Mouse (Mus musculus) stomach, embryonic 16.5 days (tissue): ENCODE data around the gene Ntm. TPM values are rescaled to one million over a fixed set of nuclear protein-coding genes. Genes with fewer than 3 reads are reported as not detected.

Experiments used
- ATAC-seq: fragments of 200-750 bp; cut with Nextera tagmentation; 2 replicates; pipeline ENCODE4 v1.8.0; 2017; ENCODE audit warnings: moderate number of reproducible peaks, moderate TSS enrichment; ENCODE audit not compliant: insufficient read depth, low FRiP score
- H3K27ac ChIP-seq: fragments of 300-500 bp; sonication (generic); 2 replicates; pipeline ENCODE4 v1.5.1; 2014; ENCODE audit warnings: low read length
- H3K27me3 ChIP-seq: fragments of 300-500 bp; sonication (generic); 2 replicates; pipeline ENCODE4 v1.6.1; 2014; ENCODE audit warnings: low read length, control low read depth, mixed read lengths; ENCODE audit not compliant: control insufficient read depth, insufficient read depth
- H3K36me3 ChIP-seq: fragments of 300-500 bp; sonication (generic); 2 replicates; pipeline ENCODE4 v1.6.1; 2014; ENCODE audit warnings: low read length; ENCODE audit not compliant: control insufficient read depth, insufficient read depth
- H3K4me1 ChIP-seq: fragments of 300-500 bp; sonication (generic); 2 replicates; pipeline ENCODE4 v1.6.1; 2014; ENCODE audit warnings: low read length, control low read depth, mixed read lengths; ENCODE audit not compliant: control insufficient read depth, insufficient read depth
- H3K4me2 ChIP-seq: fragments of 300-500 bp; sonication (generic); 2 replicates; pipeline ENCODE4 v1.6.1; 2014; ENCODE audit warnings: low read depth, low read length, mixed read lengths
- H3K4me3 ChIP-seq: fragments of 300-500 bp; sonication (generic); replicated peaks from 2 replicates; pipeline ENCODE4 v1.5.1; 2014; ENCODE audit warnings: mild to moderate bottlenecking, low read length
- H3K9ac ChIP-seq: fragments of 300-500 bp; sonication (generic); 2 replicates; pipeline ENCODE4 v1.6.1; 2014; ENCODE audit warnings: low read length
- H3K9me3 ChIP-seq: fragments of 300-500 bp; sonication (generic); replicated peaks from 2 replicates; pipeline ENCODE4 v1.6.1; 2016; ENCODE audit warnings: low read length, control low read depth; ENCODE audit not compliant: control insufficient read depth
- WGBS: fragments of 180-500 bp; shearing (Covaris S2); extraction: QIAGEN DNeasy Blood & Tissue Kit; methylation state at CpG from one replicate; pipeline ENCODE4 v1.1.7; 2014; 5-methylcytosine and 5-hydroxymethylcytosine counted together
- polyA plus RNA-seq: library from polyadenylated mRNA; unstranded; fragments of >200 nt; fragmentation: Nextera tagmentation; extraction: Ambion mirVana; gene quantifications from 2 replicates; pipeline ENCODE4 v1.2.1, GENCODE M21; 2015

Gene Ntm
- polyA plus RNA-seq, 1 experiment from 2014 or later, result 15.0 TPM

- H3K27me3 ChIP-seq, result no peaks in the 10 kb centered on the region
- no peaks in the 10 kb centered on the region for H3K4me1 ChIP-seq
- no peak for ATAC-seq
- H3K9ac ChIP-seq, result no peak overlapping the region
- no peak overlapping the region for H3K27ac ChIP-seq
- H3K4me2 ChIP-seq, result no peak overlapping the region
- WGBS, result 44% methylated on average over 1 of the region's 1 CpGs
- H3K36me3 ChIP-seq, result no peaks in the 10 kb centered on the region
- H3K9me3 ChIP-seq, result no peaks in the 10 kb centered on the region
- no peak overlapping the region for H3K4me3 ChIP-seq
These were observed 511.7 kb downstream of the Ntm start for GRCm38 (mm10) chr9:29451232-29451631.

DNA sequence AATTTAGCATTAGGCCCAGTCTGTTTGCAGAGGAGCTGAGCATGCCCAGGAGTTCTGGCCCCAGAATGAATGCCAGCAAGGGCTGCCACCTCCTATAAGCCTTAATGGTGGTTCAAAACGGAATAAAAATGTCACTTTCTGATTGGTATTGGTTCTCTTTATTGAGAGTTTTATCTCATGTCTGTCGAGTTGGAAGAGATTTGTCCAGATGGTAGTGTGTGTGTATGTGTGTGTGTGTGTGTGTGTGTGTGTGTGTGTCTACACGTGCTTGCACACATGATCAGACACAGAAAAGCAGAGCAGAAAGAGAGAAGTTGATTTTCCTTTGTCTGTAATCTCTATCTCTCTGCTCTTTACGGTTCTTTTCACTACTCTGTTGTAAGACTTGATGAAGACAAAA lies 518.9 kb downstream of the Ntm start:
- H3K9me3 ChIP-seq, result no peaks in the 10 kb centered on the region
- H3K9ac ChIP-seq, result no peak overlapping the region
- H3K36me3 ChIP-seq, result no peaks in the 10 kb centered on the region
- WGBS, result 62% methylated on average over 4 of the region's 4 CpGs
- ATAC-seq, result no peak
- H3K4me3 ChIP-seq, result no peak overlapping the region
- H3K27ac ChIP-seq, result no peak overlapping the region
- H3K27me3 ChIP-seq, result no peaks in the 10 kb centered on the region; the same call in 1 of the 2 replicates
- H3K4me1 ChIP-seq, result no peaks in the 10 kb centered on the region
- no peak overlapping the region for H3K4me2 ChIP-seq

- H3K4me2 ChIP-seq, result no peak overlapping the region
- H3K4me1 ChIP-seq, result no peaks in the 10 kb centered on the region
- no peak overlapping the region for H3K27ac ChIP-seq
- no peak overlapping the region for H3K9ac ChIP-seq
- no peaks in the 10 kb centered on the region for H3K9me3 ChIP-seq
- no peak for ATAC-seq
- H3K27me3 ChIP-seq, result no peaks in the 10 kb centered on the region; the same call in 1 of the 2 replicates
- H3K36me3 ChIP-seq, result no peaks in the 10 kb centered on the region
- no peak overlapping the region for H3K4me3 ChIP-seq
- 59% methylated on average over 5 of the region's 5 CpGs for WGBS
These were observed 523.5 kb downstream of the Ntm start for GRCm38 (mm10) chr9:29439401-29439800.

GRCm38 (mm10) chr9:29434611-29435010 lies 528.3 kb downstream of the Ntm start:
- H3K4me2 ChIP-seq, result no peak overlapping the region
- no peaks in the 10 kb centered on the region for H3K27me3 ChIP-seq
- H3K4me3 ChIP-seq, result no peak overlapping the region
- H3K9me3 ChIP-seq, result no peaks in the 10 kb centered on the region
- no peak overlapping the region for H3K27ac ChIP-seq
- no peaks in the 10 kb centered on the region for H3K36me3 ChIP-seq
- no peak for ATAC-seq
- no peak overlapping the region for H3K9ac ChIP-seq
- WGBS, result 44% methylated on average over 6 of the region's 6 CpGs
- 0 out of 2 replicates have a peak, but pooled peaks cover 3% of the 10 kb centered on the region for H3K4me1 ChIP-seq

- 10% methylated on average over 4 of the region's 4 CpGs for WGBS
- no peaks in the 10 kb centered on the region for H3K9me3 ChIP-seq
- no peaks in the 10 kb centered on the region for H3K36me3 ChIP-seq
- no peaks in the 10 kb centered on the region for H3K27me3 ChIP-seq
- ATAC-seq, result no peak
- no peak overlapping the region for H3K4me3 ChIP-seq
- no peak overlapping the region for H3K27ac ChIP-seq
- H3K4me2 ChIP-seq, result no peak overlapping the region
- 0 out of 2 replicates have a peak, but pooled peaks cover 3% of the 10 kb centered on the region for H3K4me1 ChIP-seq
- no peak overlapping the region for H3K9ac ChIP-seq
These were observed 529.0 kb downstream of the Ntm start for GRCm38 (mm10) chr9:29433910-29434309.

DNA sequence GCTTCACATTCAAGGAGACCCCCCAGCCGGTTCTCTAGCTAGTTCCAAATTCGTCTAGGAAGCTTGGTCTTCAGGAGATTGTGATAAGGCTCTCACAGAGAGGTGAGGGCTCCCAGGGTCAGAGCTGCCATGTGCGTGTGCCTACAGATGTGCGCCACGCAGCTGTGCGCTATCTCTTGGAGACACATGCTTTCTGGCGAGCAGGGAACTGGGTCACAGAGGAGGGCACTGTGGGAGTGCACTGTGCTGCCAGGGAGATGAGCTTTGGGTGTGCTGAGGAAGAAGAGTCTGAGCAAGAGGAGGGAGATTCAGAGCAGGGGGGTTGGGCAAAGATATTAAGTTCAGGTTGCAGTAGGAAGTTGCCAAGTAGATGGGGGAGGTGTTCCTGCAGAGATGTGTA lies 529.8 kb downstream of the Ntm start:
- Histone ChIP-seq H3K27ac (no peak overlapping the region), H3K36me3 (no peaks in the 10 kb centered on the region), H3K9ac (no peak overlapping the region), H3K27me3 (no peaks in the 10 kb centered on the region), H3K4me3 (no peak overlapping the region), H3K9me3 (no peaks in the 10 kb centered on the region), H3K4me1 (0 out of 2 replicates have a peak, but pooled peaks cover 3% of the 10 kb centered on the region), H3K4me2 (no peak overlapping the region)
- 35% methylated on average over 7 of the region's 7 CpGs for WGBS
- no peak for ATAC-seq

DNA sequence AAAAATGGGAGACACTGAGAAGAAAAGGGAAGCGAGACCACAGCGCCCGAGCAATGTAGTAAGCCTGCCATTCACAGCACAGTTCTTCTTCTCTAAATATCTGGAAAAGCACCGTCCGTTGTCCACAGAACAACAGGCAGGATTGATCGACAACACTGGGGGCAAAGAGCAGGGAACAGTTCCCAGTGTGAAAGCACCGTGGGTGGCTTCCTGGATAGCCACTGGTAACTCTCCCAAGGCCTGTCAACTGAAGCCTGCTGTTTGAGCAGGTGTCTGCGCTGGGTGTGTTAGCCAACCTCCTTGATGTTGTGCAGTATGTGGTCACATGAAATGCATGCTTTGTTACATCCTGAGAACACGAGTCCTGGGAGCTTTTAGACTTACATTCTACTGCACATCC lies 531.4 kb downstream of the Ntm start:
- no peak overlapping the region for H3K4me2 ChIP-seq
- H3K9ac ChIP-seq, result no peak overlapping the region
- H3K4me1 ChIP-seq, result 0 out of 2 replicates have a peak, but pooled peaks cover 3% of the 10 kb centered on the region
- H3K9me3 ChIP-seq, result no peaks in the 10 kb centered on the region
- H3K4me3 ChIP-seq, result no peak overlapping the region
- ATAC-seq, result no peak
- H3K36me3 ChIP-seq, result no peaks in the 10 kb centered on the region
- WGBS, result 74% methylated on average over 9 of the region's 9 CpGs
- no peaks in the 10 kb centered on the region for H3K27me3 ChIP-seq
- H3K27ac ChIP-seq, result no peak overlapping the region

DNA sequence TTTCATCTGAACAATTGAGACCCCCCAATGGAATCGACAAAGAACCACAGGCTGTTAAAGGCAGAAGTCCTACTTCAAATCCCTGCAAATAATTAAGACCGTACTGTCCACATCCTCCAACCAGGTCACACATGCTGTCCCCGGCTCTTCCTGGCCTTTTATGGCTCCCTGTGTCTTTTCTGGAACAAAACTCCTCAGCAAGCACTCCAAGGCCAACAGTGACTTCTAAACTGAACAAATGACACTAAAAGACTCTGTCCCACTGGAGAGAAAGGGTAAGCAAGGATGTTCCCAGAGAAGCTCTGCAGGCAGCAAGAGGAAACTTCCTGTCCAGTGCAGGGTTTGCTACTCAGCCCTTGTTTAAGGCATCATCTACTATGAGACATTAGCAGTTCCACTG lies 532.8 kb downstream of the Ntm start:
- Histone ChIP-seq H3K4me3 (no peak overlapping the region), H3K9ac (no peak overlapping the region), H3K9me3 (no peaks in the 10 kb centered on the region), H3K4me2 (no peak overlapping the region), H3K27me3 (no peaks in the 10 kb centered on the region), H3K36me3 (no peaks in the 10 kb centered on the region), H3K27ac (no peak overlapping the region), H3K4me1 (0 out of 2 replicates have a peak, but pooled peaks cover 3% of the 10 kb centered on the region)
- WGBS, result 83% methylated on average over 3 of the region's 3 CpGs
- ATAC-seq, result no peak

GRCm38 (mm10) chr9:29428322-29428721 lies 534.6 kb downstream of the Ntm start:
- Histone ChIP-seq H3K4me3 (no peak overlapping the region), H3K36me3 (no peaks in the 10 kb centered on the region), H3K4me1 (no peaks in the 10 kb centered on the region), H3K4me2 (no peak overlapping the region), H3K27me3 (no peaks in the 10 kb centered on the region), H3K27ac (no peak overlapping the region), H3K9me3 (no peaks in the 10 kb centered on the region), H3K9ac (no peak overlapping the region)
- ATAC-seq, result peak; percentile 58; the same call in 1 of the 2 replicates
- WGBS, result 17% methylated on average over 7 of the region's 7 CpGs

GRCm38 (mm10) chr9:29426261-29426660 lies 536.7 kb downstream of the Ntm start:
- no peak overlapping the region for H3K4me2 ChIP-seq
- H3K4me1 ChIP-seq, result no peaks in the 10 kb centered on the region
- H3K27ac ChIP-seq, result no peak overlapping the region
- H3K27me3 ChIP-seq, result no peaks in the 10 kb centered on the region
- H3K36me3 ChIP-seq, result no peaks in the 10 kb centered on the region
- no peaks in the 10 kb centered on the region for H3K9me3 ChIP-seq
- WGBS, result 78% methylated on average over 2 of the region's 2 CpGs
- H3K4me3 ChIP-seq, result no peak overlapping the region
- ATAC-seq, result no peak
- no peak overlapping the region for H3K9ac ChIP-seq
